Mouse (Mus musculus) hindbrain, embryonic 16.5 days (tissue): Measurements from ENCODE around the gene Clca4b. TPM values are rescaled to one million over a fixed set of nuclear protein-coding genes. Genes with fewer than 3 reads are reported as not detected.
"Not testable (repeated sequence)": the region's sequence is repeated elsewhere in the genome, so short reads cannot be mapped to it uniquely, and the experiment has no call there.

Experiments
- ATAC-seq: fragments of 200-750 bp; cut with Nextera tagmentation; 2 replicates; pipeline ENCODE4 v1.8.0; 2017; ENCODE audit warnings: moderate TSS enrichment, moderate library complexity
- H3K27ac ChIP-seq: fragments of 300-500 bp; sonication (generic); 2 replicates; pipeline ENCODE4 v1.5.1; 2014; ENCODE audit warnings: low read depth, mild to moderate bottlenecking, control low read depth, low read length, moderate library complexity
- H3K27me3 ChIP-seq: fragments of 300-500 bp; sonication (generic); replicated peaks from 2 replicates; pipeline ENCODE4 v1.6.1; 2014; ENCODE audit warnings: low read length; ENCODE audit not compliant: control insufficient read depth, insufficient read depth
- H3K36me3 ChIP-seq: fragments of 300-500 bp; sonication (generic); 2 replicates; pipeline ENCODE4 v1.6.1; 2014; ENCODE audit warnings: mild to moderate bottlenecking, low read length, moderate library complexity, mixed read lengths; ENCODE audit not compliant: control insufficient read depth, insufficient read depth
- H3K4me1 ChIP-seq: fragments of 300-500 bp; sonication (generic); 2 replicates; pipeline ENCODE4 v1.6.1; 2014; ENCODE audit warnings: low read depth, low read length; ENCODE audit not compliant: control insufficient read depth, insufficient read depth
- H3K4me2 ChIP-seq: fragments of 300-500 bp; sonication (generic); 2 replicates; pipeline ENCODE4 v1.6.1; 2014; ENCODE audit warnings: mild to moderate bottlenecking, low read length, control low read depth, moderate library complexity
- H3K4me3 ChIP-seq: fragments of 300-500 bp; sonication (generic); 2 replicates; pipeline ENCODE4 v1.5.1; 2014; ENCODE audit warnings: mild to moderate bottlenecking, low read length, control low read depth, moderate library complexity
- H3K9ac ChIP-seq: fragments of 300-500 bp; sonication (generic); 2 replicates; pipeline ENCODE4 v1.6.1; 2014; ENCODE audit warnings: low read depth, mild to moderate bottlenecking, control low read depth, low read length, moderate library complexity
- H3K9me3 ChIP-seq: fragments of 300-500 bp; sonication (generic); 2 replicates; pipeline ENCODE4 v1.6.1; 2014; ENCODE audit warnings: mild to moderate bottlenecking, low read length, moderate library complexity; ENCODE audit not compliant: control insufficient read depth
- WGBS: fragments of 180-500 bp; shearing (Covaris S2); extraction: QIAGEN DNeasy Blood & Tissue Kit; methylation state at CpG from one replicate; pipeline ENCODE4 v1.1.7; 2014; 5-methylcytosine and 5-hydroxymethylcytosine counted together
- polyA plus RNA-seq: library from polyadenylated mRNA; unstranded; fragments of >200 nt; fragmentation: Nextera tagmentation; extraction: Ambion mirVana; gene quantifications from 2 replicates; pipeline ENCODE4 v1.2.1, GENCODE M21; 2015

The Clca4b gene
- polyA plus RNA-seq = not detected in 2 replicates

- Histone ChIP-seq H3K27ac (no peak within 1 kb of the TSS), H3K4me3 (no peak within 1 kb of the TSS), H3K27me3 (no peaks in the 10 kb centered on the region), H3K9me3 (no peaks in the 10 kb centered on the region), H3K4me2 (no peak within 1 kb of the TSS), H3K9ac (no peak within 1 kb of the TSS), H3K4me1 (no peaks in the 10 kb centered on the region), H3K36me3 (no peaks in the 10 kb centered on the region)
- ATAC-seq = no peak
These were observed at the start of gene Clca4b for GRCm38 (mm10) chr3:144932335-144932734. Gene Clca4b (minus strand): TSS chr3:144932529.

- no peaks in the 10 kb centered on the region for H3K36me3 ChIP-seq
- no peak overlapping the region for H3K9ac ChIP-seq
- no peak overlapping the region for H3K4me3 ChIP-seq
- H3K9me3 ChIP-seq = no peaks in the 10 kb centered on the region
- no peaks in the 10 kb centered on the region for H3K4me1 ChIP-seq
- H3K27me3 ChIP-seq = no peaks in the 10 kb centered on the region
- H3K27ac ChIP-seq = no peak overlapping the region
- no peak for ATAC-seq
- no peak overlapping the region for H3K4me2 ChIP-seq
- WGBS = 90% methylated on average over 6 of the region's 6 CpGs
These were observed 48.2 kb upstream of the Clca4b start for GRCm38 (mm10) chr3:144980551-144980950.

DNA sequence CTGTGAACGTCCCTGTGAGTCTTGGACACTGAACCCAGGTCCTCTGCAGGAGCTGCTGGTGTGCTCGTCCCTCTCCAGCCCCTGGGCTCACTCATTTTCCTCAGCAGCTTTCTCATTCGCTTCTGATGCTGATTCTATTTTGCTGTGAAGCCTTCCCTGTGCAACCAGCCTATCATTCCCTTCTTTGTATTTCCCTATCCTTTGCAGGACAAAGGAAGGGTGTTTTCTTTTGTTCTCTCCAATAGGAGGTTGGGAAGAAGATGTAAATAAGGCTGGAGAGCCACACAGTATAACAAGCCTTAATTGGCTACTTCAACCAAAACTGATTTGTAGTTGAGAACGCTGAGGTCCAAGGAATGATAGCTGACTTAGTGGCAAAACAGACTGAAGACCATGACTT lies 45.3 kb upstream of the Clca4b start:
- no peak overlapping the region for H3K4me2 ChIP-seq
- no peak overlapping the region for H3K9ac ChIP-seq
- no peaks in the 10 kb centered on the region for H3K9me3 ChIP-seq
- H3K36me3 ChIP-seq = no peaks in the 10 kb centered on the region
- no peak overlapping the region for H3K4me3 ChIP-seq
- 14% methylated on average over 4 of the region's 4 CpGs for WGBS
- no peak overlapping the region for H3K27ac ChIP-seq
- H3K27me3 ChIP-seq = no peaks in the 10 kb centered on the region
- no peaks in the 10 kb centered on the region for H3K4me1 ChIP-seq
- no peak for ATAC-seq

DNA sequence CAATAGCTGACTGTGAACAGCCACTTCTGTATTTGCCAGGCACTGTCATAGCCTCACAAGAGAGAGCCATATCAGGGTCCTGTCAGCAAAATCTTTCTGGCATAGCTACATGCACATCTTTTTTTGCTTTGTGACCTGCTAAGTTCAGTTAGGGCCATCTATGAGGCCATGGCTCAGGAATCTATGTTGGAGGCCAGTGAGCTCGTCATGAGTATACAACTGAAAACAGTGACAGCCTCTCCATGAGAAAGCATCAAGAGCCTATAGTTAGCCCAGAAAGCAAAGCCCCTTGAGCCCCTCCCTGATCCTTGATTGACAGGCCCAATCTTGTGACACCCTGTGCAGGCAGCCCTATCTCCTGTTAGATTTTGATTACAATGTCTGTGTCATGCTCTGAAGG lies 43.8 kb upstream of the Clca4b start:
- Histone ChIP-seq H3K4me3 (no peak overlapping the region), H3K27me3 (no peaks in the 10 kb centered on the region), H3K4me2 (no peak overlapping the region), H3K36me3 (no peaks in the 10 kb centered on the region), H3K9me3 (no peaks in the 10 kb centered on the region), H3K4me1 (no peaks in the 10 kb centered on the region), H3K27ac (no peak overlapping the region), H3K9ac (no peak overlapping the region)
- ATAC-seq = no peak
- WGBS = 85% methylated on average over 1 of the region's 1 CpGs

- Histone ChIP-seq H3K27ac (no peak within 1 kb of the TSS), H3K4me1 (no peaks in the 10 kb centered on the region), H3K9me3 (no peaks in the 10 kb centered on the region), H3K36me3 (no peaks in the 10 kb centered on the region), H3K4me3 (no peak within 1 kb of the TSS), H3K27me3 (no peaks in the 10 kb centered on the region), H3K9ac (no peak within 1 kb of the TSS), H3K4me2 (no peak within 1 kb of the TSS)
- no peak for ATAC-seq
These were observed 42.6 kb upstream of the Clca4b start, which contains the start of gene Clca4a for GRCm38 (mm10) chr3:144974945-144975344. Gene Clca4a (minus strand): TSS chr3:144975045.

DNA sequence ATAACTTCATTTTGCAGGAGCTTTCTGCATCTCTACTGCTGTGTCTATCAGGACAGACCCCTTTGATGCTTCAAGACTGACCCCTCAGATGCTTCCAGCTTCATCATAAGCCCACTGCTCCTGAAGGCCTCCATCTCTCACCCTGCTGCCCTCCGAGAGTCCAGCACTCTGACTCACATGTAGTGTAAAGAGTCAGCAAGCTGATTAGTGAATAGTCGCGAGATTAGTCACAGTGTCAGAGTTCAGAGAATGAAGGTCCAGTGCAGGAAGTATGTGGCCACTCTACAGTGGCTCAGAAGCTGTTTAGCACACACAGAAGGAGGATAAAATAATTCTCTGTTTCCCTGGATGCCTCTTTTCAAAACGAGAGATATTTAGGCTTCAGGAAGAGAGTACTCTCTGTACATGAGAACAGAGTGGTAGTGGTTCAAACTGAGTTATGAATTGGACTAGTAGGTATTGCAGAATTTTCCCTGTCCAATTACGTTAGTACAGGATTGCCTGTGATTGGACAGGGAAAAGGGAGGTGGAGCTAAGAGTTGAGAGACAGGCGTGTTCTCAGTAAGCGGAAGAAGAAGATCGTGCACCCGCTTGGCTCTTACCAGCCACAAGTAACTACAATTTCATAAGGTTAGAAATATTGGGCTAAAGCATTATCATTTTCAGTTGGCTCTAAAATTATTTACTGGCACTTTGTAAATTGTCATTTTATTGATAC lies 39.4 kb upstream of the Clca4b start:
- Histone ChIP-seq H3K9ac (no peak overlapping the region), H3K4me2 (no peak overlapping the region), H3K9me3 (no peaks in the 10 kb centered on the region), H3K4me3 (no peak overlapping the region), H3K27ac (no peak overlapping the region), H3K4me1 (no peaks in the 10 kb centered on the region), H3K36me3 (no peaks in the 10 kb centered on the region), H3K27me3 (no peaks in the 10 kb centered on the region)
- WGBS = 74% methylated on average over 9 of the region's 9 CpGs
- ATAC-seq = no peak

DNA sequence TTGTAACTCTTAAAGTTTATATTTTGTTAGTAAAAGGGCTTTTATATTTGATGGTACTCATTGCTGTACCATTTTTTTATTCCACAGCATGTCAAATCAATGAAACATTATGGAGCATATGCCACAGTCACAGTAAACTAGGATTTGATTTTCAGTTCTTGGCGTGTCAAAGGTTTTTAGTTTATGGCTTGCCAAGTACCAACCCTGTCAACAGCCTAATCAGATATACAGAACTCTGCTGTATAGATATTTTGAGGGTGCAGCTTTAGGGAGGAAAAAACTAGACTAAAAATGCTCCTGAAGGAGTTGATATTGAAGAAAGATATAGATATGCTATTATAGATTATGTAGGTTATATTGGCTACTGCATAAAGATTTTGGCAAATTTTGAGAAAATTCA lies 37.4 kb upstream of the Clca4b start:
- no peaks in the 10 kb centered on the region for H3K36me3 ChIP-seq
- 72% methylated on average over 1 of the region's 1 CpGs for WGBS
- no peak for ATAC-seq
- H3K27ac ChIP-seq = no peak overlapping the region
- no peaks in the 10 kb centered on the region for H3K9me3 ChIP-seq
- no peak overlapping the region for H3K4me2 ChIP-seq
- H3K9ac ChIP-seq = no peak overlapping the region
- no peaks in the 10 kb centered on the region for H3K4me1 ChIP-seq
- no peaks in the 10 kb centered on the region for H3K27me3 ChIP-seq
- H3K4me3 ChIP-seq = no peak overlapping the region

DNA sequence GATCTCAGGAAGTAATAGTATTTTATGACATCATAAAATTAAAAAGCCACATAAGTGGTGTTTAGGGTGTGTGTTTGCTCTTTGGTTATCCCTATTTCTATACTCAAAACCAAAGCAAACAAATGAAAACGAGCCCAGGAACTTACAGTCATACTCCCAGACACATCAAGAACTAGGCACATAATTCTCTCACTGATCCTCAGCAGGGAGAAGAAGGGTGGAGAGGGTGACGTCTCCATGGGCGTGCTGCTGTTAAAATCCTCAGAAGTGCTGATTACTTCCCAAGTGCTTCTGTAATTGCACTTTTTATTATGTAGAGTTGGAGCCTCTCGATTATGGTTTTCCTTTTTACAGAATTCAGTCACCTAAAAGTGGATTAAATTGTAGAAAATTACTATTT lies 33.7 kb upstream of the Clca4b start:
- Histone ChIP-seq H3K36me3 (no peaks in the 10 kb centered on the region), H3K4me1 (no peaks in the 10 kb centered on the region), H3K9ac (no peak overlapping the region), H3K9me3 (no peaks in the 10 kb centered on the region), H3K27ac (no peak overlapping the region), H3K27me3 (no peaks in the 10 kb centered on the region), H3K4me3 (no peak overlapping the region), H3K4me2 (no peak overlapping the region)
- ATAC-seq = no peak
- whole genome bisulfite sequencing = 68% methylated on average over 4 of the region's 4 CpGs

GRCm38 (mm10) chr3:144950829-144951228 lies 18.5 kb upstream of the Clca4b start:
- H3K4me1 ChIP-seq = no peaks in the 10 kb centered on the region
- 70% methylated on average over 4 of the region's 4 CpGs for WGBS
- ATAC-seq = no peak
- no peaks in the 10 kb centered on the region for H3K36me3 ChIP-seq
- no peaks in the 10 kb centered on the region for H3K9me3 ChIP-seq
- H3K4me3 ChIP-seq = no peak overlapping the region
- no peak overlapping the region for H3K4me2 ChIP-seq
- no peak overlapping the region for H3K9ac ChIP-seq
- H3K27me3 ChIP-seq = no peaks in the 10 kb centered on the region
- H3K27ac ChIP-seq = no peak overlapping the region

GRCm38 (mm10) chr3:144947376-144947775 lies 15.0 kb upstream of the Clca4b start:
- H3K9ac ChIP-seq, H3K4me1 ChIP-seq, ATAC-seq, H3K27ac ChIP-seq, H3K4me3 ChIP-seq, H3K36me3 ChIP-seq, H3K4me2 ChIP-seq, H3K9me3 ChIP-seq, H3K27me3 ChIP-seq: not testable (repeated sequence)
- 23% methylated on average over 5 of the region's 5 CpGs for WGBS
